Mouse (Mus musculus) frontal cortex, adult (tissue): ENCODE data around the gene Lhx6.
"Not testable (repeated sequence)": the region's sequence is repeated elsewhere in the genome, so short reads cannot be mapped to it uniquely, and the experiment has no call there.

Experiments
- ATAC-seq: cut with Nextera tagmentation; 2 replicates; pipeline ENCODE4 v1.9.2; 2017; ENCODE audit warnings: mild to moderate bottlenecking, moderate library complexity, mixed read lengths; ENCODE audit not compliant: low TSS enrichment

Gene Lhx6

DNA sequence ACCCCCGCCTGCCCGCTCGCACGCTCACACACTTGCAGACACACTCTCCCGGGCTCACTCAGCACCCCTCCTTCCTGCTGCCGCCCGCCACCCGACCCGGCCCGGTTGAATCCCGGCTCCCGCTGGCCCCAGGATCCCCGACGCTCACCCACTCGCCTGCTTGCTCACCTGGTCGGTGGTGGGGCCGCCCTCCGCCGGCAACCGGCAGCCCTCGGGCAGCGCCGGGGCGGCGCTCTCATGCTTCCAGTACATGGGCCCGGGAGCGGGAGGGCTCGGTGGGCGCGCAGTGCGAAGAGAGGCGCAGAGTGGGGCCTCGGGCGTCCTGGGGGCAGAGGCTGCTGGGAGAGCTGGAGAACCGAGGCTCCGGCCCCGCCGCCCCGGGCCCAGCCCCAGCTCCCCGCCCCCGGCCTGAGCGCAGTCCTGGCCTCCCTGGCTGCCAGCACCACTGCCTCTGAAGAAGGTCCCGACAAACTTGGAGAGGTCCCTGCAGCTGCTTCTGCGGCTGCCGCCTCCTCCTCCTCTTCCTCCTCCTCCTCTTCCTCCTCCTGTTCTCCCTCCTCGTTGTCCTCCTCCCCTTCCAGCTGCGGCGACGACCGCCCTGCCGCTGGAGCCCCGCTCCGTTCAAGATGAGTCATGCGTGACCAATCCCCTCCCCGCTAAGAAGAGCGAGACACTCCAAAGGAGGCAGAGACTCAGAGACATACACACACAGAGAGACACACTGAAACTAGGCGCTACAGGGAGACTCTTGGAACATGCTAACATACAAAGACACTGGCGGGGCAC, at the start of gene Lhx6:
Gene Lhx6, minus strand, starts transcription at position 453 of the 786 bp plus-strand sequence.
- 0 out of 2 replicates have a peak, but pooled peaks have one; percentile 24 for ATAC-seq

DNA sequence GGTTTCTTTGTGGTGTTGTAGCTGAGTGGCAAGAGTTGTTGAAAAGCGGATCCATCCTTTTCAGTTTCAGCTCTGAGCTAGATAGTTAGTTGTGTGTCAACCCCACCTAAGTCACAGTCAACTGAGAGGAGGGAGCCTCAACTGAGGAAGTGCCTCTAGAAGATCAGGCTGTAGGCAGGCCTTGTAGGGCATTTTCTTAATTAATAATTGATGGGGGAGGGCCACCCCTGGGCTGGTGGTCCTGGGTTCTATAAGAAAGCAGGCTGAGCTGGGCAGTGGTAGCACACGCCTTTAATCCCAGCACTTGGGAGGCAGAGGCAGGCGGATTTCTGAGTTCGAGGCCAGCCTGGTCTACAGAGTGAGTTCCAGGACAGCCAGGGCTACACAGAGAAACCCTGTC, 47.2 kb upstream of the Lhx6 start:
- ATAC-seq = not testable (repeated sequence)

DNA sequence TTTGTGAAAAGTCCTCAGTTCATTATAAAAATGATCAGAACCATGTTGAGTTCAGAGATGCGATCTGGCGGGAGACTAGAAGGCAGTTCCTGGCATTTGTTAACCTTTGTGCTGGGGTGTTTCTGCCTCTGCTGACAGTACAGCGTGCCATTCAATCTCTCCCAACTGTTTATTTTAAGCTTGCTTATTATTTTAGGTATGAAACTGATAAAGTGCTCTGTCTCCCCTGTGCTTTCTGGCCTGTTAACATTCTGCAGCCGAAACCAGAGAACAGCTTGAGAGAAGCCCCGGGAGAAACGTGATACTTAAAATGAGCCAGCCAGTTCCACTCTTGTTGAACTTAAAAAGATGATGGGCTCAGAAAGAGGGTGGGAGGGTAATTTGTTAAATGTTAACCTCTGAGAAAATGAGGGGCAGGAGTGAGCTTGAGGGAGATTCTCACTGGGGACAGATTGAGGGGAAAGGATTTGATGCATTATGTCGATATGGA, 43.7 kb upstream of the Lhx6 start:
- no peak for ATAC-seq

DNA sequence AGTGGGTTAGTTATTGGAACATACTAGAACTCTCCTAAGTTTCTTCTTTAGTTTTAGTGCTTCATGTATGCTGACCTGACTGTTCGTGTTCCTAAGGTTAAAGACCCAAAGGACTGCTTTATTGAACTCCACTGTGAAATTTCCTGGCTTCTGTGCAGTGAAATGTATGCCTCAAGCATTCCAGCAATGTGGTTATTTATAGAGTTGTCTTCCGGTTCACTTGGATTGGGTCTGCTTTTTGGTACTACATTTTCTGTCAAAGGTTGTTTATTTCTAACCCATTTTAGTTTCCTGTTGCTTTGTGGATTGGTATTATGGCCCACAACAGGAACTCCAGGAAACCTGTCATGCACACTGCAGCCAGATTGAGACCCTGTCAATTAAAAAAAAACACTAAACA, 33.9 kb upstream of the Lhx6 start:
- ATAC-seq = no peak

DNA sequence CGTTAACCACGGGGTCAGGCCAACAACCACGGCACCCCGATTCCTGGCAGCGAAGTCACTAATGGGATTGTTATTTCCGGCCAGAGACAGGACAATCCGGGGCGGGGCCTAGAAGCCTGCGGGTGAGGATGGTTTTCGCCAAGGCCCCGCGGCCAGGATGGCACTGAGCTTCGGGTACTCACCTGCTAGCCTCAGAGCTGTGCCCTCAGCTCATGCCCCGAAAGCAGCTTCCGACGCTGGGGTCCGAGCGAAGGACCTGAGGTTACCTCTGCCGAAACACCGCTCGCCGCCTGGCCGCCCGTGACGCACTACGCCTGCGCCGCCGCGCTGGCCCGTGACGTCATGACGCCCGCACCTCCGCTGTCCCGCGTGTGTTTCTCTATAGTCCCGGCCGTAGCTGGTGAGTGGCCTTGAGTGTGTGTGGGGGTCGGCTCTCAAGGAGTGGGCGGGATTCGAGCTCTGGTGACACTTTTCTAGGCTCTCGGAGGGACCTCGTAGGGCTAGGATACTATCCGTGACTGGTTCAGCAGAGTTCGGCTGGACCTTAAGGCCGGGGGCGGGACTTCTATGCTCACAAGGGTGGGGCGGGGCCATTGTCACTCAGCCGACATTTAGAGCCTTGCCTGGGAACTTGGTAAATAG, 31.2 kb upstream of the Lhx6 start, which contains the start of the genes Mrrf and Rbm18:
Gene Mrrf, plus strand, starts transcription at position 90 of the 642 bp plus-strand sequence.
Gene Rbm18, minus strand, starts transcription at position 474 of the 642 bp plus-strand sequence.
- ATAC-seq = peak; percentile 98

DNA sequence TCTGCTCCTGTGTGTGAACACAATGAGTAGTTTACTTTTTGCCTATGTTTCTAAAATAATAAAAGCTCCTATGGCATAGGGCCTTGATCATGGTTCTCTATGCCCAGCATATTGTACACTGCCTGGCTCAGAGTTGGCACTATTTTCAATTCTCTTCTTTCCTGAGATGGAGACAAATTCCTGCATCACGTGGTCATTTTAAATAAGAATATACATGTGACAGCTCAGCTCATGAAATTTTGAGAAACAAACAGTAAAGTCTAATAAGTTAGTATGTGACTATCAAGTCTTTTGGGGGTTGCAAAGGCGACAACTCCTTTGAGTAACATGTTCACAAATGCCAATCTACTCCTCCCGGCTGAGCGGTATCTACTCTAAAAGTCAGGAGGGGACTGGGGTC, 30.7 kb upstream of the Lhx6 start:
- no peak for ATAC-seq

DNA sequence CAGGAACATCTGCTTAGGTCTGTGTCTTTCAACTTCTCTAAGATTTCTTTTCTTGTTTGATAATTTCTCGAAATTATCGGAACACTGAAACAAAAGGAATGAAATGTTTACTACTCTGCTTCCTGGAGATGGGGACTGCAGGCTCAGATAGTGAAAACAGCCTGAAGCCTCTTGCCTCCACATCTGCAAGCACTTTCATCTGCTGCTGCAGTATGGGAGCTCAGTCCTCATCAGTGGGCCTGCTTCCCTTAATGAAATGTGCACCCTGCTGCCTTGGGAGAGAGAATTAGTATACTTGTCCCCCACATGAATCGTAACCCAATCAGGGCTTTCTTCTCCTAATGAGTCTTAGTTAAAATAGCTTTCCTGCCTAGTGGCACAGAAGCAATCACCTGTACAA, 23.8 kb upstream of the Lhx6 start:
- no peak for ATAC-seq

DNA sequence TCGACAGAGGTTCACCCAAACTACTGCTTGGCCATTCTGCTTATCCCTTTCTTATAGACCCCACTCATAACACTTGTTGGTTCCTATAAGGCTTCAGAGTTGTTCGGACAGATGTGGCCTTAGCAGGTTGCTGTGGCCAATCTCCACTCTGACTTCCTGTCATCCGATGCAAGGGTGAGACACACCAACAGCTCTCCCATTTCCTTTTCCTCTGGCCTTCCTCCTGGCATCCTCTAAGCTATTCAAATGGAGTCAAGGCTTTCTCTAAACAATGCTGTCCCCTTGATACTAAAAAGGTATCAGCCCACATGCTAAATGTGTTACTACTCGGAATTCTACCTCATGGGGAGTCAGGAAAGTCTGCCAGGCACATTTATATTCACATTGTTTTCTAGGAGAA, 22.8 kb upstream of the Lhx6 start:
- ATAC-seq = no peak

DNA sequence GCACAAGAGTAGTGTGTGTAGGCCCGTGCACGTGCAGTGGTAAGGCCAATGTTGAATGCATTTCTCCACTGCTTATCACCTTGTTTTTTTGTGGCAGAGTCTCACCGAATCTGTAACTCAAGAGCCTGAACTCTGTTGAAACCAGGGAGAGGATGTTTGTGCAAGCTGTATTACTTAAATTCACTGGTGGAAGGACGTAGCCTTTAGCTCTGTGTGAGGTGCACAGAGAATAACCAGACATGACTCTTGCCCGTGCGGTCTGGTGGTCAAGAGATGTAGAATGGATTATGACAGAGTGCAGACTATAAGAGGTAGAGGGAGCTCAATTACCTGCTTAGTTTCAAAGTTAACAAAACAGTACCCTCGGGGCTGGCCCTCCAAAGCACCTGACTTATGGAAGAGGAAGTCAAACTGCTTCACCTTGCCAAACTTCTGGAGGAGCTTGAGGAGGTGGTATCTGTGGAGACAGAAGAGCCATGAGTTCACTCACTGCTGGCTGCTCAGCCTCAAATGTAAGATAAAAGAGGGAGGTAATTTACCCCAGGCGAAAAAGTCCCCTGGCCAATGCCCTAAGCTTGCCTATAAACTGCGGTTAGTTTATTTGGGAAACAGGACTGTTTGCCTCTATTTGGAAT, 21.7 kb upstream of the Lhx6 start:
- no peak for ATAC-seq

DNA sequence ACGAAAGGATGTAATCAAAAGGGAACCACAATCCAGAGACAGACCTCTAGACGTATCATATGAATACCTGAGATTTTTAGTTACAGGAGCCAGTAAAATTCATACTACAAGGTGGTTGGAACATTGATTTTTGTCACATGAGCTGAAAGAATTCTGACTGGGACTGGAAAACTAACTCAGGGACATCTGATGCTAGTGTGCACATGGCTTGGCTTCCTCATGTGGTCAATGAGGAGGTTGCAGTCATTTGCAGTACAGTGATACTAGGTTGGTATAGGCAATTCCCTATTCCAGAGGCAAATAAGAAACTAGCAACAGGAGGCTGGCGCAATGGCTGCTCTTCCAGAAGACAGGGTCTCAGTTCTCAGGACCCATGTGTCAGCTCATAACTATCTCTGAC, 7.4 kb upstream of the Lhx6 start:
- ATAC-seq = no peak

DNA sequence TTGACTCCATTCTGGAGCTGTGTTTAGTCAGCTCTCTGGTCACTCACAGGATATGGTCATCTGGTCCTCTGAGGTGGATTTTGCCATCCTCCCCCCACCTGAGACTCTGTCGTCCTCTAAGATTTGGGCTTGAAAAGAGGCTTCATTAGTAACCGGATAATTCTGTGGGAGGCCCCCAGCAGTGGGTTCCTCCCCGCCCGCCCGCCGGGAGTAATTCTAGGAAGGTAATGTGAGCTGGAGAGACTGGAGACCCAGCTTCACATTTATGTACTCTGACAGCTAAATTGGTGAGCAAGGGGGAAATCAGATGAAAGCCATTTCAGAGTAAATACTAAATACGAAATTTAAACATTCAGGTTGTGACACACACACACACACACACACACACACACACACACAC, 3.4 kb upstream of the Lhx6 start:
- ATAC-seq = no peak

DNA sequence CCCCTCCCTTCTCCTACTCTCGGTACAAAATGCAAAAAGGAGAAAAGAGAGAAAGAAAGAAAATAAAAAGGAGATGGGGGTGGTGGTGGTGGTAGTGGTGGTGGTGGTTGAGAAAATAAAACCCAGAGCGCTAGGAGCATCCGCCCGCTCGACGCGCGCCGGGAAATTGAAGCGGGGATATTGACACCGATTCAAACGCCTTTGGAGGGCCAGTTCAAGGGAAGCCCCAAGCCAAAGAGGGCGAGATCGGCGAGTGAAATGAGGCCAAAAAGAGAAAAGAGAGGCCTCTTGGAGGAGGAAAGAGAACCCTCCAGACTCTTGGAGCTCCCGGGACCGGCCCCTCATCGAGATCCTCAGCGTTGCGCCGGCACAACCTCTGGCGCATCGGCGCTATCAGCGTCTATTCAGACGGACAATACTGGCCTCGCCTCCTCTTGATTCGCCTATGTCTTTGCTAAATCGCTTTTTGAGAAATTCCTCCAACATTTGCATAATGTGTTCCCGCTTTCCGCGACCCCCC, 712 bp downstream of the Lhx6 start:
- ATAC-seq = no peak

DNA sequence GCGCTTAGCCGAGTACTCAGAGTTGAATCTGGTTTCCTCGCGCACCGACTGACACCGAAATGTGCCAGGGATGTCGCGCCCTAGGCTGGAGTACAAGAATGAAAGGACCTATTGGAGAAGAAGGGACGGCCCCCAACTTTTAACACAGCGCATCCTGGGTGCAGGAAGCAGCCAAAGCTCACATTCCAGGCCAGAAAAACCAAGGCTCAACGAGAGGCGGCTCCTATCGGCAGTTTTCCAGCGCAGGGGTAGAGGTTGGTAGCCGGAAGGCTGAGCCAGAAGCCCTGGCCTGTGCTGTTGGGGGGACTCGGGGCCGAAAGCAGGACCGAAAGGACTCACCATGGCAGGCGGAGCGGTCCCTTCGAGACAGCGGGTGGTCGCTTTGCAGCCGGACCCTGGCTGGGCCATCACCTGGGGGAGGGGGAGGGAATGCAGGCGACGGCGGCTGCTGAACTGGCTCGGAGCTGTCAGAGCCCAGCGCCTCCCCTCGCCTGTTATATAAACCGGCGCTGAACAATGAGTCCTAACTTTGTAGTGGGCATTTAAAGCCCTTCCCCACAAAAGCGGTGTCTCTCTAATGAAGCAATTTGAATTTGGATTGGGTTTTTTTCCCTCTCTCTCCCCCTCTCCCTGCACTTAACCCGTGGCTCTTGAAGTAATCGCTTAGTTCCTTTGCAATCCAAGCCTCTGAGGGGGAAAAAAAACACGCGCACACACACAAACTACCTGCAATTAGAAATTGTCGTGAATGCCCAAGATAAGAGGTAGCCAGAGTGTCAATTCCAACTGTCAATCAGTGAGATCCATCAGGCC, 1.4 kb downstream of the Lhx6 start:
- no peak for ATAC-seq

DNA sequence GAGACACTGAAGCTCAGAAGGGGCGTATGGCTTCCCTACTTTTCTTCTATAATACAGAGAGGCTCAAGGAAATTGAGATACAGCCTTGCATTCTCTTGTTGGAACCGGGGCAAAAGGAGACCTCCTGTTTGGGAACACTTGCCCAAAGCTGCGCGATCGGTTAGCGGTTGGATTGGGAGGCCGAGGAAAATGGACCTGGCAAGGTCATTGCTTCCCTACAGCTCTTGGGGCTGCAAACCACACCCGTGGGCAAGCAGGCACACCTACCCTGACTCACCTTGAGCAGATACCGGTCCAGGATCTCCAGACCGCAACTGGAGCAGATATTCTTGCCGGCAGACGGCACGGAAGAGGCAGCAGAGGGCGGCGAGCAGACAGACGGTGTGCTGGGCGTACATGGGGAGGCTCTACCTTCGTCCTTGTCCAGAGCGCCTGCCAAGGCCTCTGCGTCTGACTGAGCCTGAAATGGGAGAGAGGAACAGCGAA, 2.1 kb downstream of the Lhx6 start:
- ATAC-seq = no peak

DNA sequence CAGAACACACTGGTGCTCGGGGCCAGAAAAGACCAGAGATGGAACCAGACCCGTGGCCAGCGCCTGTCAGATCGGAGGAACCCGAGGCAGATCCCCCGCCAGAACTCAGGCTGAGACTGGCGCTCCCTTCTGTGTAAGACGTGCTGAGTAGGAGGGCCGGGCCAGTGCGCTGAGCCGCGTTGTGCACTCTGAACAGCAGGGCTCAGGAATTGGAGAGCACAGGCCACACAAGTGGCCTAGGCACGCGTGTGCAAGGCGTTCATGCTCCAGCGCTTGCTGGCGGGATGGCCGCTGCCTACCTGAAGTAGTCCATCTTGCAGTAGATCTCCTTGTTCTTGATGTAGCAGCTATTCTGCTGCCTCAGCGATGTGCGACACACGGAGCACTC, 2.7 kb downstream of the Lhx6 start:
- ATAC-seq = no peak

DNA sequence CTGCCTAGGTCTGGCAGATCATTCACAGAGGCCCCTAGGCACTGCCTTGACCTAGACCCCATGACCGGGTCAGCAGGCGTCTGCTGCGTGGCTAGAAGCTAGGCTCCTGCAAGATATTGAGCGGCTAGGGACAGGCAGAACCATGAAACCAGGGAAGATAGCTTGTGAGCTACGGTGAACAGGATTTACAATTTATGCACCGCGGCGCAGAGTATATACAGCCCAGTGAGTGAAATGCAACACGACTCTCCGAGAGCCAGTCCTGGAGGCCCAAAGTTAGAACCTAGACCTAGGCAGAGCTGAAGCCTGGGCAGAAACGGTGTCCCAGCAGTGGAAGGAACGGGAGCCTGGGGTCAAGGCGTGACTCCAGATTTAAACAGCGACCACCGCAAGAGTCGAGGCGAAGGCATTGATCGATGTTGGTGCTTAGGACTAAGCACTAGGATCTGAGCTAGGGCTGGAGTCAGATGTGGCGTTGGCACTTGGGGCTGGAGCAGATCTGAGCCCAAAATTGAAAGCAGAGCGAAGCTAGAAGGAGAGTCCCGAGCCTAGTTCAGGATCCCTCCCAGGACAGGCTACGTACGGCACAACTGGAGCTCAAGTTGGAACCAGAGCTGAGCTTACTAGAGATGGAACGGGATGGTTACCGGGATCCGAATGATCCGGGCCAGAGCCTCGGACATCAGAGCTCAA, 3.2 kb downstream of the Lhx6 start:
- no peak for ATAC-seq

DNA sequence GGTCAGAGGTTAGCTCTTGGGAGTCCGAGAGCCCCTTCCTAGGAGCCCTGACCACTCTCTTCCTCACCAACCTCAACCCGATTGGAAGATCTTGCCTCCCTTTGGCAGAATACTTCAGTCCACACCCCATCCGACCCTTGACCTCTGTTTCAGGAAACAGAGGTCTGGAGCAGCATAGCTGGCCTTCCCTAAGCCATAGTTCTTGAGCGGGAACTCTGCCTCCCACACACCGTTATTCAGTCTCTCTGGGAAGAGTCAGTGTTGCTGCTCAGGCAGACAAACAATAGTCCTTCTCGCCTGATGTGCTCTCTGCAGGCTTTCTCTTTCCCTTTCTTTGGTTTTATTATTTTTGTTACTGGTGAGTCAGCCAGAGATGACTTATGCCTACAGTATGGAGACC, 5.5 kb downstream of the Lhx6 start:
- no peak for ATAC-seq

DNA sequence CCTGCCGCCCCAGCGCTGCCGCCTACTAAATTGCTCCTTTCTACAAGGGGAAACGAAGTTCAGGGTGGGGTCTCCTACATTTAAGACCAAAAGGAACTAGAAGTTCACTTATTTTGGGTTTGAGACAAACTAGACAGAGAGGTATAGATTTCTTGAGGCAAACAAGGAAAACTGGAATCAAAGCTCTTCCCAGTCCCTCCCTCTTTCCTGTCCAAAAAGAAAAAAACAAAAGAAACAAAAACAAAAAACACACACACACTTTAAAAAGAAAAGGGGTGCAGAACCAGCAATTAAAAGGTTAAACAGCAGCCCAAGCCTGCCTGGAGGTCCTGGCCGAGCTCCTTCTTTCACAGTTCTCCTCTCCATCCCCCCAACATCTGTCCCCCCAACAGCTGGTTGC, 7.2 kb downstream of the Lhx6 start:
- no peak for ATAC-seq

DNA sequence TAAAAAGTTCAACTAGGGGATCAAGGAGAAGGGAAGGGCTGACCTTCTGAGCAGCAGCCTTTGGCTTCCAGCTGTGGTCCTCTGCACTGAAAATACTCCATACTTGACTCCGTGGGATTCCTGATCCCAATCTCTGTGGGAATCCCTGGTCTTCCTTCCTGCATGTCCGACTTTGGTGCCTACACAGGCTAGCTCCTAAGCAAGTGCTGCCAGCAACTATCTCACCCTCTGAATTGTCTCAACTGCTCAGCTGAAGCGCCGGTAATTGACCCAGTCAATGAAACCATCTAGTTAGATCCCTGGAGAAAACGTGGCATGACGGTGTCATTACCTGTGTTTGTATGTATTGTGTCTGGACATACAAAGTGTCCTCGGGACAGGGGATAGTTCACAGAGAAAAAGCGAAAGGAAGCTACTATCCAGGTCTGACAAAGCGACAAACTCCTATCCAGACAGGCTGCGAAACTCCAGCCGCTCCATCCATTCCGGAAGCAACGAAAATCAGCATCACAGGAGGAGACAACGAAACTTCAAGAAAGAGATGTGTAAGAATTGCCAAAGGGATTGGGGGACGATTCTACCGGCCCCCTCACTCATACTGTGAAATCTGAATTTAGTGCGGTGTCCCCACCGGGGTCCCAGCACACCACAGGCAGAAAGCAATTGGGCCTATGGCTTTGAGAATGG, 7.9 kb downstream of the Lhx6 start:
- ATAC-seq = no peak

DNA sequence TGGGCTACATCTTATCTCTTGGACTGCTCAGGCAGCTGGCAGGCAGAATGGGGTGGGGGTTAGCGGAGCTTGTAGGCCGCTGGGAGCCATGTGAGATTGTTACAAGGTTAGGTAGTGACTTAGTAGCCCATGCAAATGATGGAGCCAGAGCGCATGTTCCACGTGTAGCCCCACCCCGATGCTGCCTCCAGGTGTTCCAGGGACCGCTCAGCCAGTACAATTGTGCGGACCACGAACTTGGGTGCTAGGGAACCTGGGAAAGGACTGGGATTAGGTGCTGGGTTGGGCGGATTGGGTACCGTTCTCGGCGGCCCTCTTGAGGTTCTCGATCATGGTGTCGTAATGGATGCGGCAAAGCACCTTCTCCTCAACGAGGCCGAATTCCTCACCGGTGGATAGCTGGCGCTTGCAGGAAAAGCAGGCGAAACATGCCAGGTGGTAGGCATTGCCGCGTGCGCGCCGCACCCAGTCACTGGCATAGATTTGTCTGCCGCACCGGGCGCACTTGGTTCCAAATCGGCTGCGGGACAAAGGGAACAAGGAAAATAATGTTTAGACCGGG, 11.2 kb downstream of the Lhx6 start:
- no peak for ATAC-seq
